Mouse (Mus musculus) kidney, embryonic 15.5 days (tissue): ENCODE data around the gene Grm4. TPM values are rescaled to one million over a fixed set of nuclear protein-coding genes. Genes with fewer than 3 reads are reported as not detected.

Experiments
- ATAC-seq: fragments of 200-750 bp; cut with Nextera tagmentation; replicated peaks from 2 replicates; pipeline ENCODE4 v1.8.0; 2017; ENCODE audit warnings: moderate TSS enrichment; ENCODE audit not compliant: low FRiP score
- H3K27ac ChIP-seq: fragments of 300-500 bp; sonication (generic); 2 replicates; pipeline ENCODE4 v1.5.1; 2015; ENCODE audit warnings: mild to moderate bottlenecking, inconsistent platforms
- H3K27me3 ChIP-seq: fragments of 300-500 bp; sonication (generic); 2 replicates; pipeline ENCODE4 v1.6.1; 2015; ENCODE audit warnings: inconsistent platforms
- H3K36me3 ChIP-seq: fragments of 300-500 bp; sonication (generic); 2 replicates; pipeline ENCODE4 v1.6.1; 2015; ENCODE audit warnings: inconsistent platforms
- H3K4me1 ChIP-seq: fragments of 300-500 bp; sonication (generic); 2 replicates; pipeline ENCODE4 v1.6.1; 2015; ENCODE audit warnings: inconsistent platforms
- H3K4me2 ChIP-seq: fragments of 300-500 bp; sonication (generic); 2 replicates; pipeline ENCODE4 v1.6.1; 2015; ENCODE audit warnings: moderate library complexity, mild to moderate bottlenecking, inconsistent platforms
- H3K4me3 ChIP-seq: fragments of 300-500 bp; sonication (generic); replicated peaks from 2 replicates; pipeline ENCODE4 v1.5.1; 2015; ENCODE audit warnings: mild to moderate bottlenecking, inconsistent platforms
- H3K9ac ChIP-seq: fragments of 300-500 bp; sonication (generic); 2 replicates; pipeline ENCODE4 v1.6.1; 2015; ENCODE audit warnings: mild to moderate bottlenecking, inconsistent platforms
- H3K9me3 ChIP-seq: fragments of 300-500 bp; sonication (generic); replicated peaks from 2 replicates; pipeline ENCODE4 v1.6.1; 2016; ENCODE audit warnings: inconsistent platforms
- WGBS: fragments of 180-500 bp; shearing (Covaris S2); methylation state at CpG from one replicate; pipeline ENCODE4 v1.1.7; 2015; ENCODE audit warnings: mixed read lengths; 5-methylcytosine and 5-hydroxymethylcytosine counted together
- polyA plus RNA-seq: library from polyadenylated mRNA; unstranded; fragments of >200 nt; fragmentation: Nextera tagmentation; extraction: Ambion mirVana; gene quantifications from 2 replicates; pipeline ENCODE4 v1.2.1, GENCODE M21; 2015

The Grm4 gene
- polyA plus RNA-seq, 1 experiment from 2014 or later = 1.2 TPM

GRCm38 (mm10) chr17:27518700-27519595 lies 2.3 kb downstream of the Grm4 start:
- 50% methylated on average over 15 of the region's 15 CpGs for WGBS
- ATAC-seq = no peak
- peaks cover 8% of the 10 kb centered on the region for H3K4me1 ChIP-seq
- H3K4me2 ChIP-seq = no peak overlapping the region
- peaks cover 91% of the 10 kb centered on the region for H3K27me3 ChIP-seq
- no peak overlapping the region for H3K9ac ChIP-seq
- H3K4me3 ChIP-seq = no peak overlapping the region
- H3K9me3 ChIP-seq = no peaks in the 10 kb centered on the region
- H3K27ac ChIP-seq = no peak overlapping the region
- H3K36me3 ChIP-seq = no peaks in the 10 kb centered on the region

GRCm38 (mm10) chr17:27518296-27518695 lies 2.9 kb downstream of the Grm4 start:
- H3K27me3 ChIP-seq = peaks cover 97% of the 10 kb centered on the region
- H3K27ac ChIP-seq = no peak overlapping the region
- no peak overlapping the region for H3K4me2 ChIP-seq
- WGBS = 17% methylated on average over 9 of the region's 9 CpGs
- H3K36me3 ChIP-seq = no peaks in the 10 kb centered on the region
- no peak overlapping the region for H3K4me3 ChIP-seq
- ATAC-seq = no peak
- no peak overlapping the region for H3K9ac ChIP-seq
- peaks cover 14% of the 10 kb centered on the region for H3K4me1 ChIP-seq
- H3K9me3 ChIP-seq = no peaks in the 10 kb centered on the region

- no peak overlapping the region for H3K27ac ChIP-seq
- H3K9ac ChIP-seq = no peak overlapping the region
- H3K36me3 ChIP-seq = no peaks in the 10 kb centered on the region
- H3K4me1 ChIP-seq = peaks cover 25% of the 10 kb centered on the region
- H3K27me3 ChIP-seq = peaks cover 98% of the 10 kb centered on the region
- WGBS = 30% methylated on average over 27 of the region's 27 CpGs
- peak overlapping the region; percentile 60 for H3K4me3 ChIP-seq
- H3K9me3 ChIP-seq = no peaks in the 10 kb centered on the region
- ATAC-seq = 0 out of 2 replicates have a peak, but pooled peaks have one; percentile 16
- H3K4me2 ChIP-seq = peak overlapping the region; percentile 100
These were observed 7.1 kb downstream of the Grm4 start for GRCm38 (mm10) chr17:27513916-27514762.

- under 1% methylated on average over 64 of the region's 66 CpGs for WGBS
- peaks cover 98% of the 10 kb centered on the region for H3K27me3 ChIP-seq
- H3K4me2 ChIP-seq = peak overlapping the region; percentile 100
- ATAC-seq = peak; percentile 9; the same call in 1 of the 2 replicates
- peak overlapping the region; percentile 47 for H3K9ac ChIP-seq
- peak overlapping the region; percentile 60 for H3K4me3 ChIP-seq
- H3K9me3 ChIP-seq = no peaks in the 10 kb centered on the region
- no peak overlapping the region for H3K27ac ChIP-seq
- H3K4me1 ChIP-seq = peaks cover 30% of the 10 kb centered on the region
- H3K36me3 ChIP-seq = no peaks in the 10 kb centered on the region
These were observed 7.8 kb downstream of the Grm4 start for GRCm38 (mm10) chr17:27513279-27513915.

- Histone ChIP-seq H3K4me3 (peak overlapping the region; percentile 60), H3K27me3 (peaks cover 94% of the 10 kb centered on the region), H3K4me1 (peaks cover 37% of the 10 kb centered on the region), H3K27ac (no peak overlapping the region), H3K9me3 (no peaks in the 10 kb centered on the region), H3K36me3 (no peaks in the 10 kb centered on the region), H3K4me2 (peak overlapping the region; percentile 100), H3K9ac (peak overlapping the region; percentile 47)
- WGBS = under 1% methylated on average over 58 of the region's 78 CpGs
- 0 out of 2 replicates have a peak, but pooled peaks have one; percentile 27 for ATAC-seq
These were observed 8.5 kb downstream of the Grm4 start for GRCm38 (mm10) chr17:27512619-27513161.

- H3K27me3 ChIP-seq = peaks cover 93% of the 10 kb centered on the region
- no peaks in the 10 kb centered on the region for H3K36me3 ChIP-seq
- H3K4me3 ChIP-seq = peak overlapping the region; percentile 60
- peak overlapping the region; percentile 100 for H3K4me2 ChIP-seq
- 0 out of 2 replicates have a peak, but pooled peaks have one; percentile 5 for ATAC-seq
- H3K27ac ChIP-seq = no peak overlapping the region
- no peaks in the 10 kb centered on the region for H3K9me3 ChIP-seq
- peak overlapping the region; percentile 47 for H3K9ac ChIP-seq
- peaks cover 39% of the 10 kb centered on the region for H3K4me1 ChIP-seq
- 2% methylated on average over 61 of the region's 64 CpGs for WGBS
These were observed 9.2 kb downstream of the Grm4 start for GRCm38 (mm10) chr17:27511865-27512618.

- Histone ChIP-seq H3K27me3 (peaks cover 94% of the 10 kb centered on the region), H3K4me1 (peaks cover 47% of the 10 kb centered on the region), H3K9me3 (no peaks in the 10 kb centered on the region), H3K4me2 (no peak overlapping the region), H3K9ac (no peak overlapping the region), H3K4me3 (no peak overlapping the region), H3K27ac (no peak overlapping the region), H3K36me3 (no peaks in the 10 kb centered on the region)
- 95% methylated on average over 7 of the region's 7 CpGs for WGBS
- no peak for ATAC-seq
These were observed 10.0 kb downstream of the Grm4 start for GRCm38 (mm10) chr17:27511125-27511735.

- WGBS = 66% methylated on average over 9 of the region's 9 CpGs
- no peaks in the 10 kb centered on the region for H3K36me3 ChIP-seq
- H3K27me3 ChIP-seq = peaks cover 91% of the 10 kb centered on the region
- H3K4me1 ChIP-seq = peaks cover 55% of the 10 kb centered on the region
- ATAC-seq = no peak
- no peak overlapping the region for H3K27ac ChIP-seq
- no peak overlapping the region for H3K4me2 ChIP-seq
- no peaks in the 10 kb centered on the region for H3K9me3 ChIP-seq
- H3K4me3 ChIP-seq = no peak overlapping the region
- no peak overlapping the region for H3K9ac ChIP-seq
These were observed 10.7 kb downstream of the Grm4 start for GRCm38 (mm10) chr17:27510258-27511124.

- no peak overlapping the region for H3K27ac ChIP-seq
- 83% methylated on average over 5 of the region's 5 CpGs for WGBS
- H3K36me3 ChIP-seq = no peaks in the 10 kb centered on the region
- no peak overlapping the region for H3K4me3 ChIP-seq
- H3K4me2 ChIP-seq = no peak overlapping the region
- no peak overlapping the region for H3K9ac ChIP-seq
- peaks cover 68% of the 10 kb centered on the region for H3K4me1 ChIP-seq
- H3K27me3 ChIP-seq = peaks cover 87% of the 10 kb centered on the region
- no peak for ATAC-seq
- H3K9me3 ChIP-seq = no peaks in the 10 kb centered on the region
These were observed 12.1 kb downstream of the Grm4 start for GRCm38 (mm10) chr17:27509056-27509455.

GRCm38 (mm10) chr17:27508513-27508912 lies 12.7 kb downstream of the Grm4 start:
- H3K9me3 ChIP-seq = no peaks in the 10 kb centered on the region
- H3K4me2 ChIP-seq = no peak overlapping the region
- peaks cover 63% of the 10 kb centered on the region for H3K4me1 ChIP-seq
- no peak overlapping the region for H3K9ac ChIP-seq
- H3K4me3 ChIP-seq = no peak overlapping the region
- 39% methylated on average over 5 of the region's 5 CpGs for WGBS
- H3K27me3 ChIP-seq = peaks cover 83% of the 10 kb centered on the region
- no peaks in the 10 kb centered on the region for H3K36me3 ChIP-seq
- no peak for ATAC-seq
- no peak overlapping the region for H3K27ac ChIP-seq
